Mouse (Mus musculus): Measurements from ENCODE around the gene Glod4. TPM values are rescaled to one million over a fixed set of nuclear protein-coding genes. Genes with fewer than 3 reads are reported as not detected.

Glod4 gene
- total and polyA plus RNA-seq, 3 experiments = 121 to 190 (median 161) TPM

DNA sequence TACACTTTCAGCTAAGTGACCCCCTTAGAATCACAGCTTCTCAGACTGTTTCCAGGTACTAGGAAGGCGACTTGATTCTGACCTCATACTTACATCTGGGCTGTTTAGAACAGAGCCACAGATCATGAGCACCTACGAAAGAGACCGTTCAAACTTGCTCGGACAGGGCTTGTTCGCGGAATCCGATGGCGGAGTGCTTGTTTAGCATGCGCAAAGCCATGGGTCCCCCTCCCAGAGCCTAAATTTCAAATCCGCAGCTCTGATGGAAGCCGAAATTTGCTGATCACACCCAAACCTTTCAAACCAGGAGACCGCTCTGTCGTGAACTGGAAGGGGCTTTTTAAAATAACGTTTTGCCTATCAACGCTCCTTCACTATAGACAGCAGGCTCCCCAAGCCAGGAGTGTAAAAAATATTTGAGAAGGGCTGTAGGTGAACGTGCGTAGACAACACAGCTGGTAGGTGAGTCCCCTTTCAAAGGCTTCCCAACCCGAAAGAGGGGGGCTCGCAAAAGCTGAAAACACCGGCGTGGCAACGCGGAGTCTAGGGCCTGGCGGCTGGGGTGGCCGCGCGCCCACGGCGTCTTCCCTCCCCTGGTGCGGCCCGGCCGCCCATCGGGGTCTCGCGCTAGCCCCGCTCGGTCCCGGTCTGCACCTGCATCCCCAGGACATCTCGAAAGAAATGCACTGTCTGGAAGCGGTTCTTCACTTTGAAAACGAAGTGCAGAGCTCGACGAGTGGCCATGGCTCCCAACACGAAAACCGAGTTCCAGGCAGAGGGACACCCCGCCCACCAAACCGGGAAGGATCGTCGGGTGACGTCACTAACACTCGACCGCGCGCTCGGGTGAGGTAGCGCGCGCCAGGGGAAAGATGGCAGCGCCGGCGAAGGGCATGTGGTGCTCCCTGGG is at the start of gene Glod4, which contains the start of gene Mrm3 (continued):
- no peak for TF ChIP-seq SMC3 (IDR thresholded peaks at IDR 0.05; ENCODE audit: low read depth, low read length)

DNA sequence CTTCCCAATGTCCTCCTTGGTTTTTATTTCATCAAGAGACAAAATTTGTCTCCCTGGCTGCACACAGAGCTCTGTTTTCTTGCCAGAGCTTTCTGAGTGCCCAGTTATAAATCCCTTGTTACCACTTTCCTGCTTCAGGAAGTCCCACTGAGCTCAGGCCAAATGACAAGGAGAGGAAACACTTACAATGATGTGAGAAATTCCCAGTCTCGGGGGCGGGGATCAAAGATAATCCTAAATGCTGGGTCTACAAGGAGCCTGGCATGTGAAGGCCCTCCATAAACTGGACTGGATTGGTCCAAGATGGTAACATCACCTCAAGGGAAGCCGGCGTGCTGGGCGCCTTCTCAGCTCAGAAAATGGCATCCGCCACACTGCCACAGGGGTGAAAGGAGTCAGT is 49.3 kb upstream of the Glod4 start:
- Histone ChIP-seq H3K4me2 (ENCODE audit: insufficient read depth, low read depth, poor library complexity, severe bottlenecking) (no peak overlapping the region), H3K4me1 (ENCODE audit: control insufficient read depth in 1 of 2, insufficient read depth in 2 of 2) (peaks cover 6 to 31% of the 10 kb centered on the region in 2 experiments; a peak in 2 of 4 replicates), H3K36me3 (replicated peaks in 1 of 2; ENCODE audit: control insufficient read depth in 1 of 2, insufficient read depth in 1 of 2, low read length in 1 of 2) (no peaks in the 10 kb centered on the region), H3K9ac (ENCODE audit: insufficient read depth, low read depth) (no peak overlapping the region), H3K4me3 (replicated peaks in 1 of 3; ENCODE audit: low read depth in 2 of 3, low read length in 2 of 3, poor library complexity in 1 of 3) (no peak overlapping the region), H3K27me3 (replicated peaks) (no peaks in the 10 kb centered on the region), H3K79me2 (replicated peaks; ENCODE audit: control insufficient read depth, extremely low read depth, insufficient read depth, poor library complexity, severe bottlenecking) (no peaks in the 10 kb centered on the region), H3K9me3 (replicated peaks; ENCODE audit: low read length) (no peaks in the 10 kb centered on the region), H3K27ac (ENCODE audit: insufficient read depth, low read depth) (no peak overlapping the region)
- in situ Hi-C loops (cut with MboI; ENCODE audit: low pct_ligation_motif_present, low pct_unique_long_range_greater_than_20kb, low sequenced_read_pairs) (no loop called here), dilution Hi-C loops (cut with MboI; ENCODE audit: extremely low pct_ligation_motif_present, extremely low pct_unique_long_range_greater_than_20kb, low sequenced_read_pairs) (no loop called here)
- no peak for DNase-seq (ENCODE audit: extremely low read depth)
- TF ChIP-seq JUND (conservative IDR thresholded peaks at IDR 0.05; ENCODE audit: low read depth, low read length) = no peak
- TF ChIP-seq MAFK (IDR thresholded peaks at IDR 0.05; ENCODE audit: insufficient replicate concordance, low read length) = no peak

DNA sequence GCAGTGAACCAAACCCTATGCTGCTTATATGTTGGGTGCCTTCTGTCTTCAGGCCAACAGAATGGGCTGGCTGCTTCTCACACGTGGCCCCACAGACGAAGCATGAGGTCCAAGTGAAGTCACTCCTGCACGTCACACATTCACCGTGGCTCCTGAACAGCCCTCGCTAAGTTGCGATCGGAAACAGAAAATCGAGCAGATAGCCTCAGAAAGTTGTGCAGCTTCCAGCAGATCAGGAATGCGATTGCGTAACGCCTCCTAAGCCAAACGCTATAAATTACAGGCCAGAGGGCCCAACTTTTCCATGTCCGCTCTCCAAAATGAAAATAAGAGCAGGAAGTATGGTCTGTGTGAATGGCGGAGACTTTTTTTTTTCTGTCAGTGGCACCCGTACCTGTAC is 48.9 kb upstream of the Glod4 start:
- Histone ChIP-seq H3K27ac (ENCODE audit: insufficient read depth, low read depth) (no peak overlapping the region), H3K4me1 (ENCODE audit: control insufficient read depth in 1 of 2, insufficient read depth in 2 of 2) (peaks cover 6 to 31% of the 10 kb centered on the region in 2 experiments; a peak in 2 of 4 replicates), H3K9me3 (replicated peaks; ENCODE audit: low read length) (no peaks in the 10 kb centered on the region), H3K27me3 (replicated peaks) (no peaks in the 10 kb centered on the region), H3K4me2 (ENCODE audit: insufficient read depth, low read depth, poor library complexity, severe bottlenecking) (no peak overlapping the region), H3K36me3 (replicated peaks in 1 of 2; ENCODE audit: control insufficient read depth in 1 of 2, insufficient read depth in 1 of 2, low read length in 1 of 2) (no peaks in the 10 kb centered on the region), H3K9ac (ENCODE audit: insufficient read depth, low read depth) (no peak overlapping the region), H3K79me2 (replicated peaks; ENCODE audit: control insufficient read depth, extremely low read depth, insufficient read depth, poor library complexity, severe bottlenecking) (no peaks in the 10 kb centered on the region), H3K4me3 (replicated peaks in 1 of 3; ENCODE audit: low read depth in 2 of 3, low read length in 2 of 3, poor library complexity in 1 of 3) (no peak overlapping the region)
- dilution Hi-C loops (cut with MboI; ENCODE audit: extremely low pct_ligation_motif_present, extremely low pct_unique_long_range_greater_than_20kb, low sequenced_read_pairs) = no loop called here
- in situ Hi-C loops (cut with MboI; ENCODE audit: low pct_ligation_motif_present, low pct_unique_long_range_greater_than_20kb, low sequenced_read_pairs) = no loop called here
- TF ChIP-seq RCOR1 (conservative IDR thresholded peaks at IDR 0.05; ENCODE audit: low read depth, low read length) (no peak), ZC3H11A (IDR thresholded peaks at IDR 0.05; ENCODE audit: low read depth, low read length) (no peak), MAFK (IDR thresholded peaks at IDR 0.05; ENCODE audit: insufficient replicate concordance, low read length) (no peak), MEF2A (IDR thresholded peaks at IDR 0.05; ENCODE audit: borderline replicate concordance, low read depth, low read length) (no peak), MXI1 (IDR thresholded peaks at IDR 0.05; ENCODE audit: low read depth, low read length) (no peak), TCF12 (IDR thresholded peaks at IDR 0.05; ENCODE audit: low read depth, low read length) (no peak), RAD21 (IDR thresholded peaks at IDR 0.05; ENCODE audit: low read depth, low read length) (no peak)
- no peak for DNase-seq (ENCODE audit: extremely low read depth)

Measured in CH12.LX (cell line).